Mouse (Mus musculus): ENCODE measurements around the gene Ciapin1.

- TF ChIP-seq CTCF (IDR thresholded peaks at IDR 0.05; ENCODE audit: insufficient read depth, low read length) (no peak), POLR2A (IDR thresholded peaks at IDR 0.05; ENCODE audit: borderline replicate concordance, extremely low read depth, low read depth, low read length) (no peak)
Measured at GRCm38 (mm10) chr8:94789256-94789955, 48.8 kb downstream of the Ciapin1 start.

Measured in lung, adult 2 months (tissue).